Mouse (Mus musculus) kidney, embryonic 16.5 days (tissue): Measurements from ENCODE around the gene Gins2. TPM values are rescaled to one million over a fixed set of nuclear protein-coding genes. Genes with fewer than 3 reads are reported as not detected.

Experiments used
- ATAC-seq: fragments of 200-750 bp; cut with Nextera tagmentation; 2 replicates; pipeline ENCODE4 v1.8.0; 2017; ENCODE audit warnings: moderate TSS enrichment; ENCODE audit not compliant: low FRiP score, low TSS enrichment
- H3K27ac ChIP-seq: fragments of 300-500 bp; sonication (generic); 2 replicates; pipeline ENCODE4 v1.5.1; 2014; ENCODE audit warnings: low read length
- H3K27me3 ChIP-seq: fragments of 300-500 bp; sonication (generic); 2 replicates; pipeline ENCODE4 v1.6.1; 2014; ENCODE audit warnings: low read length, control low read depth, mixed read lengths; ENCODE audit not compliant: insufficient read depth
- H3K36me3 ChIP-seq: fragments of 300-500 bp; sonication (generic); 2 replicates; pipeline ENCODE4 v1.6.1; 2014; ENCODE audit warnings: low read length, control low read depth, mixed read lengths; ENCODE audit not compliant: insufficient read depth
- H3K4me1 ChIP-seq: fragments of 300-500 bp; sonication (generic); 2 replicates; pipeline ENCODE4 v1.6.1; 2014; ENCODE audit warnings: low read length, control low read depth, mixed read lengths; ENCODE audit not compliant: insufficient read depth
- H3K4me2 ChIP-seq: fragments of 300-500 bp; sonication (generic); replicated peaks from 2 replicates; pipeline ENCODE4 v1.6.1; 2014; ENCODE audit warnings: low read depth, low read length
- H3K4me3 ChIP-seq: fragments of 300-500 bp; sonication (generic); 2 replicates; pipeline ENCODE4 v1.5.1; 2014; ENCODE audit warnings: mild to moderate bottlenecking, low read length
- H3K9ac ChIP-seq: fragments of 300-500 bp; sonication (generic); replicated peaks from 2 replicates; pipeline ENCODE4 v1.6.1; 2014; ENCODE audit warnings: low read length
- H3K9me3 ChIP-seq: fragments of 300-500 bp; sonication (generic); 2 replicates; pipeline ENCODE4 v1.6.1; 2016; ENCODE audit warnings: low read length, control low read depth
- WGBS: fragments of 180-500 bp; shearing (Covaris S2); extraction: QIAGEN DNeasy Blood & Tissue Kit; methylation state at CpG from one replicate; pipeline ENCODE4 v1.1.7; 2014; 5-methylcytosine and 5-hydroxymethylcytosine counted together
- polyA plus RNA-seq: library from polyadenylated mRNA; unstranded; fragments of >200 nt; fragmentation: Nextera tagmentation; extraction: Ambion mirVana; gene quantifications from 2 replicates; pipeline ENCODE4 v1.2.1, GENCODE M21; 2015

Gene Gins2
- polyA plus RNA-seq: 114 and 117 TPM in 2 replicates

DNA sequence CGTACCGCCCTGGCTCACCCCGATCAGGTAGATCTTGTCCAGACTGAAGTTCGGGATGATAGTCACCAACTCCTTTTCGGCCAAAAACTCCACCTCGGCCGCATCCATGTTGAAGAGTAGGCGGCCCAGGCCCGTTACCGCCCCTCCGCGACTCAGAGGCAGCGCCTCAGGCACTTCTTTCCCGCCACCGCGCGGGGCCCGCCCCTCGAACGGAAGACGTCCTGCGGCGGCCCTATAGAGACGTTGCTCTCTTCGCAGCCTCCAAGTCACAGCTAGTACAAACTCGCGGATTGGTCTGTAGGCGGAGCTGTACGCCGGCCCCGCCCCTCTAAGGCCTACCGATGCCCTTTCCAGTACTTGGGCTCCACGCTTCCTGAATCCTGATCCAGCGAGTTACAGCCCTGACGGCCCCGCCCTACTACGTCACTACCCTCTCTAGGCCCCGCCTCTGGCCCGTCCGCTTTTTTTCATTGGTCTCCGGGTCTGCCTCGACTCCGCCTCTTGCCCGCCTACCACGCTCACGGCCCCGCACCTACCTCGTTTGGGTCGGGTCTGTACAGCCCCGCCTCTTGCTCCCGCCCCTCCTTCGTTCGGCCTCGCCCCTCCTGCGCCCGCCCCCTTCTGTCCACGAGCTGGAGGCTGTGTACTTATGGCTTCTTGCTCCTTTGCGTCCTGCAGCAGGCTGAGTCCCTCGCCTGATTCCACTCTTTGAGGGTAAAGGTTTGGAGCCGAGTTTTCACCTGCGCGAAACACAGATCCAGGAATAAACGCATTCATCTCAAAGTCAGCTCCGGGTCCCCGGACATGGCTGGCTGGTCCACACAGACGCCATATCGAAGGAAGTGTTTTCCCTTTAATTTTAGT is at the start of gene Gins2:
TSS of gene Gins2 (minus strand) at position 397 of the 864 bp plus-strand sequence.
- peak; percentile 99 for ATAC-seq
- under 1% methylated on average over 67 of the region's 67 CpGs for WGBS
- Histone ChIP-seq H3K4me3 (peak within 1 kb of the TSS; percentile 69), H3K9me3 (no peaks in the 10 kb centered on the region), H3K27me3 (no peaks in the 10 kb centered on the region), H3K4me2 (peak within 1 kb of the TSS; percentile 76), H3K27ac (peak within 1 kb of the TSS; percentile 64), H3K9ac (peak within 1 kb of the TSS; percentile 78), H3K36me3 (peaks cover 10% of the 10 kb centered on the region; the same call in 1 of the 2 replicates), H3K4me1 (peaks cover 21% of the 10 kb centered on the region)

GRCm38 (mm10) chr8:120634329-120634839 is 45.3 kb upstream of the Gins2 start:
- peaks cover 11% of the 10 kb centered on the region for H3K4me1 ChIP-seq
- under 1% methylated on average over 28 of the region's 42 CpGs for WGBS

DNA sequence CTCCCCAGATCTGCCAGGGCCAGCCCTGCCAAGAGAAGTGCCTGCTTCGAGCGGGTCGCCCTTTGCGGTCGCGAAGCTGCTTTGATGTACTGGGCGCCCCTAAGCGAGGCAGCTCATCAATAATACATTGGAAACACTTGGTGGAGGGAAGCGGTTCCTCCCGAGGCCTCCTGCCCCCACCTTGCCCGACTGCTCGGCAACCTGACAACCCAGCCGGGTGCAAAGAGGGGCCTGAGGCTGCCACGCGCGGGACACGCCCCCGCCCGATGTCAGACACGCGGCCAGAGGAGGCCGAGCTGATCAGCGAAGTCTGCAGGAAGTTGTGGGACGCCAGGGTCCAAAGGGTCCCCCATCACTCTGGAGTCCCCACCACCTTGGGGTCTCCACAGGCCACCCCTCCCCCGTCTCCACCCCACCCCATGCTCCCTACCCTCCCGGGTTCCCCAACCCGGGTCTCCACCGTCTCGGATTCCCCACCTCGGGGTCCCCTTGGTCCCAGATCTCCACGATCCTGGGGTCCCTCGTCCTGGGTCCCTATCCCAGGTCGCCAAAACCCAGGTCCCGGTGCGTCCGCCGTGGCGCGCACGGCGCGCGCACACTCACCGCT is 44.7 kb upstream of the Gins2 start:
- Histone ChIP-seq H3K4me2 (peak overlapping the region; percentile 99), H3K27me3 (peaks cover 9% of the 10 kb centered on the region), H3K27ac (no peak overlapping the region), H3K9ac (peak overlapping the region; percentile 75), H3K36me3 (no peaks in the 10 kb centered on the region), H3K9me3 (no peaks in the 10 kb centered on the region), H3K4me3 (peak overlapping the region; percentile 62), H3K4me1 (peaks cover 11% of the 10 kb centered on the region)
- WGBS: 1% methylated on average over 44 of the region's 44 CpGs
- ATAC-seq: peak; percentile 50

More at GRCm38 (mm10) chr8:120634329-120634839, 45.3 kb upstream of the Gins2 start:
- Histone ChIP-seq H3K4me3 (peak overlapping the region; percentile 62), H3K27ac (no peak overlapping the region), H3K9ac (peak overlapping the region; percentile 75), H3K36me3 (no peaks in the 10 kb centered on the region), H3K27me3 (peaks cover 9% of the 10 kb centered on the region), H3K4me2 (peak overlapping the region; percentile 99), H3K9me3 (no peaks in the 10 kb centered on the region)
- peak; percentile 72 for ATAC-seq

GRCm38 (mm10) chr8:120632969-120633664 is 44.0 kb upstream of the Gins2 start:
- peak overlapping the region; percentile 62 for H3K4me3 ChIP-seq
- H3K9me3 ChIP-seq: no peaks in the 10 kb centered on the region
- H3K27me3 ChIP-seq: peaks cover 9% of the 10 kb centered on the region
- peak overlapping the region; percentile 75; the same call in 1 of the 2 replicates for H3K9ac ChIP-seq
- H3K36me3 ChIP-seq: no peaks in the 10 kb centered on the region
- peaks cover 11% of the 10 kb centered on the region for H3K4me1 ChIP-seq
- H3K27ac ChIP-seq: no peak overlapping the region
- 49% methylated on average over 17 of the region's 17 CpGs for WGBS
- no peak for ATAC-seq
- peak overlapping the region; percentile 99 for H3K4me2 ChIP-seq

- no peaks in the 10 kb centered on the region for H3K36me3 ChIP-seq
- no peak overlapping the region for H3K9ac ChIP-seq
- 82% methylated on average over 21 of the region's 21 CpGs for WGBS
- no peak overlapping the region for H3K4me2 ChIP-seq
- H3K27me3 ChIP-seq: peaks cover 9% of the 10 kb centered on the region
- no peak overlapping the region for H3K4me3 ChIP-seq
- no peaks in the 10 kb centered on the region for H3K9me3 ChIP-seq
- H3K4me1 ChIP-seq: peaks cover 11% of the 10 kb centered on the region
- no peak for ATAC-seq
- H3K27ac ChIP-seq: no peak overlapping the region
Measured at GRCm38 (mm10) chr8:120631441-120632375, 42.6 kb upstream of the Gins2 start.

- Histone ChIP-seq H3K27me3 (peaks cover 9% of the 10 kb centered on the region), H3K4me1 (peaks cover 11% of the 10 kb centered on the region), H3K4me3 (no peak overlapping the region), H3K4me2 (no peak overlapping the region), H3K9ac (no peak overlapping the region), H3K36me3 (no peaks in the 10 kb centered on the region), H3K9me3 (no peaks in the 10 kb centered on the region), H3K27ac (no peak overlapping the region)
- ATAC-seq: no peak
- 43% methylated on average over 6 of the region's 6 CpGs for WGBS
Measured at GRCm38 (mm10) chr8:120630848-120631247, 41.7 kb upstream of the Gins2 start.

- no peak for ATAC-seq
- H3K4me1 ChIP-seq: peaks cover 11% of the 10 kb centered on the region
- H3K4me2 ChIP-seq: no peak overlapping the region
- WGBS: 61% methylated on average over 5 of the region's 5 CpGs
- H3K4me3 ChIP-seq: no peak overlapping the region
- no peaks in the 10 kb centered on the region for H3K9me3 ChIP-seq
- peaks cover 9% of the 10 kb centered on the region for H3K27me3 ChIP-seq
- H3K27ac ChIP-seq: no peak overlapping the region
- no peak overlapping the region for H3K9ac ChIP-seq
- no peaks in the 10 kb centered on the region for H3K36me3 ChIP-seq
Measured at GRCm38 (mm10) chr8:120630031-120630430, 40.9 kb upstream of the Gins2 start.

- no peak overlapping the region for H3K4me2 ChIP-seq
Measured at GRCm38 (mm10) chr8:120627298-120627697, 38.2 kb upstream of the Gins2 start.

GRCm38 (mm10) chr8:120626461-120626860 is 37.4 kb upstream of the Gins2 start:
- Histone ChIP-seq H3K4me1 (peaks cover 12% of the 10 kb centered on the region), H3K9ac (no peak overlapping the region), H3K4me2 (no peak overlapping the region), H3K9me3 (no peaks in the 10 kb centered on the region), H3K27ac (no peak overlapping the region), H3K36me3 (no peaks in the 10 kb centered on the region), H3K4me3 (no peak overlapping the region), H3K27me3 (no peaks in the 10 kb centered on the region; the same call in 1 of the 2 replicates)
- 64% methylated on average over 11 of the region's 11 CpGs for WGBS
- ATAC-seq: no peak

More at GRCm38 (mm10) chr8:120627298-120627697, 38.2 kb upstream of the Gins2 start:
- Histone ChIP-seq H3K4me1 (peaks cover 12% of the 10 kb centered on the region), H3K9ac (no peak overlapping the region), H3K4me3 (no peak overlapping the region), H3K27me3 (peaks cover 1% of the 10 kb centered on the region; the same call in 1 of the 2 replicates), H3K9me3 (no peaks in the 10 kb centered on the region), H3K27ac (no peak overlapping the region), H3K36me3 (no peaks in the 10 kb centered on the region)
- WGBS: 92% methylated on average over 5 of the region's 5 CpGs
- ATAC-seq: no peak
